Mouse (Mus musculus): Measurements from ENCODE around the gene Actl9. TPM values are rescaled to one million over a fixed set of nuclear protein-coding genes. Genes with fewer than 3 reads are reported as not detected.

The Actl9 gene
- not detected in 2 replicates for polyA plus RNA-seq (2015; fragmentation: Nextera tagmentation; extraction: Ambion mirVana)

DNA sequence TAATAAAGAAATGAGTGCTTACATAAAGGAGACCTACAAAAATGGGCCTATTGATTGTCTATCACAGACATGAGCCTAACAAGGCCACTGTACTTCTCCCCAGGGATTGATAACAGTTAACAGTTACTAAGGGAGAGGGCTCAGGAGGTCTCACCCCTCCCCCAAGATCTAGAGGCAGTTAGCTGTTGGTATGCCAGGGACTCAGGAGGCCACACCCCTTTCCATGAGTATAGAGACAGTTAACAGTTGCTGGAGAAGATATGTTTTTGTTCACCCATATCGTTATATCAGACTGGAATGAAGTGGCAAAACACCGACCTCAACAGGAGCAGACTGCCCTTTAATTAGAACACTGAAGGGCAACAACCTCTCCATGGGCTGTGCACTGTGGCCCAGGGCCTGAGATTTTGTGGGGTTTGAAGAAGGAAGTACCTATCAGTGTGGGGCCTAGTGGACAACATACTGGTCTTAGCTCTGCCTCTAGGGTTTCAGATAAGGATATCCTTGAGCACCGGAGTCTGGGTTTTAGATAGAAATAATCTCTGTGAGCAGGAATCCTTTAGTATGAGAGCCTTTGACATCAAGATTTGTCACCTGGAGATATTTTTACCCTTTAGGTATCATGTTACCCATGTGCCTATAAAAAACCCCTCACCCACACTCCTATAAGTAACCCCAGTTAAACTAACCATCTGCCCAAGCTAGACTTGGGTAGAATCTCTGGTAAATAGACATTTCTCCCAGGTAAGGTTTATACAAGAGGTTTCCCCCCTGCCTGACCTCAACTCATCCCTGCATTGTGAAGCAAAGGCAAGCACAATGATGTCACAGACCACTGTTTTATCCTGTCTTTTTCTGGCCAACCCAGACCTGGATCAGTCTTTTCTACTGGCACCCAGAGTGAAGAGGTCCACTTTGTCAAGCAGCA is at the start of gene Actl9:
Actl9 (plus strand) TSS at position 878 of the 928 bp plus-strand sequence.
- H3K4me3 ChIP-seq = no peak within 1 kb of the TSS
- H3K4me2 ChIP-seq = no peak within 1 kb of the TSS
- H3K36me3 ChIP-seq (replicated peaks) = no peaks in the 10 kb centered on the region
- 88% methylated on average over 3 of the region's 3 CpGs for WGBS
- no peak within 1 kb of the TSS for H3K27ac ChIP-seq
- ATAC-seq (replicated peaks) = no peak
- H3K27me3 ChIP-seq (replicated peaks) = no peaks in the 10 kb centered on the region
- no peaks in the 10 kb centered on the region for H3K9me3 ChIP-seq
- H3K4me1 ChIP-seq = no peaks in the 10 kb centered on the region
- no peak within 1 kb of the TSS for H3K9ac ChIP-seq

DNA sequence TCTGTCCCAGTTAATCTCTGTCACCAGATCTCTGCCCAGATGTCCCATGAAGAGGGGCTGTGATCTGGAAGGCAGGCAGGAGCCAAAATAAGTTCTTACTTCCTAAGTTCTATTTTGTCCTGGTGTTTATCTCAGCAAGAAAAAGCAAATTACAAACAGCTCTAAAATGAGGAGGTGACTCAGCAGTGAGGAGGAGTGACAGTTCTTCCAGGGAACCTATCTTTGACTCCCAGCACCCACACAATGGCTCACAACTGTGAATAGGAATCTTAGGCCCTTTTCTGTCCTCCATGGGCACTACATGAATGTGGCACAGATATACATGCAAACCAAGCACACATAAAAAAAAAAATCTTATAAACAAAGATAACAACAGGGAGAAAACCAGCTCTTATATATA is 47.0 kb upstream of the Actl9 start:
- Histone ChIP-seq H3K4me3 (no peak overlapping the region), H3K9ac (no peak overlapping the region), H3K4me2 (no peak overlapping the region), H3K27ac (no peak overlapping the region), H3K27me3 (replicated peaks) (no peaks in the 10 kb centered on the region), H3K36me3 (replicated peaks) (peaks cover 41% of the 10 kb centered on the region), H3K9me3 (no peaks in the 10 kb centered on the region), H3K4me1 (no peaks in the 10 kb centered on the region)
- no peak for ATAC-seq (replicated peaks)

DNA sequence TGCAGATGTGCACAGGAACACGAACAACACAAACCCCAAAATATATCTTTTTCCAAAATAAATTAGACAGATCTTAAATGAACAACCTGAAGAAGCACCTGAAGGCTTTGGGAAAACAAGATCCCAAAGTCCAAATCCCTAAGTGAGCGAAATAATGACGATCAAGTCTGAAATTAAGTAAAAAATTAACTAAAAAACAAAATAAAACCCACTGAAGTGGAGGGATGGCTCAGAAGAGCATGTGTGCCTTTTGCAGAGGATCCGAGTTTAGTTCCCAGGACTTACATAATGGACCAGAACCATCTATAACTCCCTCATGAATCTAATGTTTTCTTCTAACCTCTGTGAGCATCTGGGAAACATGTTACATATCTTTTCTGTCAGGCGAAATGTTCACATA is 40.4 kb upstream of the Actl9 start:
- 95% methylated on average over 5 of the region's 5 CpGs for WGBS
- Histone ChIP-seq H3K4me1 (peaks cover 14% of the 10 kb centered on the region), H3K4me3 (no peak overlapping the region), H3K9ac (no peak overlapping the region), H3K9me3 (no peaks in the 10 kb centered on the region), H3K27me3 (replicated peaks) (no peaks in the 10 kb centered on the region), H3K27ac (no peak overlapping the region), H3K4me2 (no peak overlapping the region), H3K36me3 (replicated peaks) (no peaks in the 10 kb centered on the region)
- no peak for ATAC-seq (replicated peaks)

DNA sequence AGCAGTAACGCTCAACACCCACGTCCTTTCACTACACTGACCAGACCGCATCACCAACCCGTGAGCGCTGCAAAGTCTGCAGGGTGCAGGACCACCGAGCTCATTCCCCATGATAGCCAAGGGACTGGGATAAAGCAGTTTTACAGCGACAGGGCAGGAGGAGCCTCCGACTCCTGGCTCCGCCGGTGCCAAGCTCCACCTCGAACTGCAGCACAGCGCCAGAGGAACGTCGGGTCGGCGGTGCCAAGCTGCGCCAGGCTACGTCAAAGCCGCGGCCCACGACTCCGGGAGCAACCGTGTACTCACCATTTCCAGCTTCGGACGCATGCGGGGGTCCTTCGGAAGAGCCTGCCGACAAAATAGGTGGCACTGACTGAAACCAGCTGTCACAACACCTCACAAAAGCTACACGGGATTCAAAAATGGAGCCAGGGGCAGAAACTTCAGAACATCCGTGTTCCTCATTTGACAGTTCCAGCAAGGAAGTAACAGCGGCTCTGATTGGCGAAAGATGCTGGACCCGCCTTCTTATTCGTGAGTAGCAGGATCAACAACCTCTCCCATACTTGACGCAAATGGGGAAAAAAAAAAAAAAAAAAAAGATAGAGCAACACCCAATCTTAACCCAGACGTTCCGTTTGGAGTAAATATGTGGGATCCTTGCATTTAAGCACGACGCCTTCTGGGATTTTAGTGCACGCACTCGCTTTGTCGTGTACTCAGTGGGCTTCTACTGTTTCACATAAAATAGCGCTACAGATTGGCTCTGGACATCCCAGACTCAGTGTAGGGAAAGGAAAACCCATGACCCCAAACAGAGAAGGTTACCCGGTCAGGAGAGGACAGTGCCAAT is 38.3 kb upstream of the Actl9 start, which contains the start of gene Zfp101:
Zfp101 (minus strand) TSS at position 460 of the 853 bp plus-strand sequence.
- H3K27me3 ChIP-seq (replicated peaks) = no peaks in the 10 kb centered on the region
- H3K4me3 ChIP-seq = peak within 1 kb of the TSS; percentile 73
- no peaks in the 10 kb centered on the region for H3K36me3 ChIP-seq (replicated peaks)
- peak; percentile 100 for ATAC-seq (replicated peaks)
- WGBS = 2% methylated on average over 44 of the region's 44 CpGs
- H3K27ac ChIP-seq = peak within 1 kb of the TSS; percentile 80
- H3K9ac ChIP-seq = peak within 1 kb of the TSS; percentile 56
- peaks cover 14% of the 10 kb centered on the region for H3K4me1 ChIP-seq
- no peaks in the 10 kb centered on the region for H3K9me3 ChIP-seq
- peak within 1 kb of the TSS; percentile 53 for H3K4me2 ChIP-seq

DNA sequence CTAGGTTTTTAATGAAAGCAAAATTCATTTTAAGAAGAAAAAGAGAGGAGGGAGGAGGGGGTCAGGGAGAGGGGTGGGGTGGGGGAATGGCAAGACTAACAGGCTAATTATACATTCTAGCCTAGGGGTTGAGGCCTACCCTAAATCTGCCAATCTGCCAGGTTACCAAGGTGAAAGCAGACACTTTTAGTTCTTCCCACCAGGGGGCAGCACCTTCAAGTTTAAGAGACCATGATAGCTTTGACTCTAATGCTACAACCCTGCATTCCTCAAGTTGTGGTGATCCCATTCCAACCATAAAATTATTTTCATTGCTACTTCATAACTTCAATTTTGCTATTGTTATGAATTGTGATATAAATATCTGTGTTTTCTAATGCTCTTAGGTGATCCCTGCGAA is 6.5 kb downstream of the Actl9 start:
- Histone ChIP-seq H3K9me3 (no peaks in the 10 kb centered on the region), H3K27ac (no peak overlapping the region), H3K9ac (no peak overlapping the region), H3K4me1 (no peaks in the 10 kb centered on the region), H3K4me2 (no peak overlapping the region), H3K4me3 (no peak overlapping the region), H3K36me3 (replicated peaks) (no peaks in the 10 kb centered on the region), H3K27me3 (replicated peaks) (no peaks in the 10 kb centered on the region)
- ATAC-seq (replicated peaks) = no peak
- 70% methylated on average over 1 of the region's 1 CpGs for WGBS

DNA sequence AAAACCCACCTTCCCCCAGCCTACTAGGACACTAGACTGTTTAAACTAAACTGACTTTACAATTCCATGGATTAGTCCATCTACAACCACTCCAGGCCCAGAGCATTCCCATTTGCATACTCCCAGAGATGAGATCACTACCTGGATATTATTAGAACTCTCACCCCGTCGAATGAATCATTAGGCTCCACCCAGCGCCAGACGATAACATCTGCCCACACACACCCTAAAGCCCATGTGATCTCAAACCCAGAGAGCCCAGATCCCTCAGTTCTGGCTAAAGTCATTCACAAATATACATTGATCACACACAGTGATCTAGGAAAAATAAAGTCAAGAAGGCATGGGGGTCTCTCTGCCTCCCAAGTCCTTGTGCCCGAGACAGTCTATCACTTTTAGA is 7.2 kb downstream of the Actl9 start:
- WGBS = 83% methylated on average over 5 of the region's 5 CpGs
- Histone ChIP-seq H3K4me3 (no peak overlapping the region), H3K27ac (no peak overlapping the region), H3K27me3 (replicated peaks) (no peaks in the 10 kb centered on the region), H3K36me3 (replicated peaks) (no peaks in the 10 kb centered on the region), H3K9me3 (no peaks in the 10 kb centered on the region), H3K4me2 (no peak overlapping the region), H3K4me1 (no peaks in the 10 kb centered on the region), H3K9ac (no peak overlapping the region)
- ATAC-seq (replicated peaks) = no peak

DNA sequence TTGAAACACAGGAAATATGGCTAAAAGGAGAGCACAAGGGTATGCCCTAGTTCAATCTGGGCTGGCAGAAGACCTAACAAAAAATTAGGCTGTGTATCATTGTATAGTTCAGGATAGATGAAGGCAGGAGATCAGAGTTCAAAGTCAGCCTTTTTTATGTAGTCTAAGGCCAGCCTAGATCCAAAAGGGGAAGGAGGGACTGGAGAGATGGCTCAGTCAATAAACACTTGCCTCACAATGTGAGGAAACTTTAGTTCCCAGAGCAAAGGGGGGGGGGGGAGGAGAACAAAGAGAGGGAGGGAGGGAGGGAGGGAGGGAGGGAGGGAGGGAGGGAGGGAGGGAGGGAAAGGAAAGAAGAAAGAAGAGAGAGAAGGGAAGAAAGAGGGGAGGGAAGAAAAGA is 8.5 kb downstream of the Actl9 start:
- no peaks in the 10 kb centered on the region for H3K27me3 ChIP-seq (replicated peaks)
- H3K4me2 ChIP-seq = no peak overlapping the region
- no peak overlapping the region for H3K9ac ChIP-seq
- H3K4me3 ChIP-seq = no peak overlapping the region
- no peak for ATAC-seq (replicated peaks)
- H3K36me3 ChIP-seq (replicated peaks) = no peaks in the 10 kb centered on the region
- H3K27ac ChIP-seq = no peak overlapping the region
- H3K4me1 ChIP-seq = no peaks in the 10 kb centered on the region
- H3K9me3 ChIP-seq = no peaks in the 10 kb centered on the region

DNA sequence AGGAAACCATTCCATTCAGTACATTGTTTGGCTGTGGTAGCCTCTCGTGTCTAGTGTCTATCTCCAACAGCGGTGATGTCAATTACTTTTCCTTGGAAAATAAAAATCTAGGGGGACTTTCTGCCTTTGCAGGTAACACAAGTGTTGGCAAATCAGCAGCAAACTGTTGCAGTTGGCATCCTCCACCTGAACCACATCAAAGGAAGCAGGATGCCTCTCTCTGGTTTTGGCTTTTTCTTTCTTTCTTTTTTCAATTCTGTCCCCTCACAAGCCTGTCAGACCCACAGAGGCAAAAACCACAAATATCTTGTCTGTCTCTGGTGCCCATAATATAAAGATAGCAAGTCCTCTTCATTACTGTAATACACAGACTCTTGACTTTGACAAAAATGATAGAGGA is 23.9 kb downstream of the Actl9 start:
- H3K36me3 ChIP-seq (replicated peaks) = no peaks in the 10 kb centered on the region
- no peaks in the 10 kb centered on the region for H3K9me3 ChIP-seq
- H3K9ac ChIP-seq = no peak overlapping the region
- no peak overlapping the region for H3K4me3 ChIP-seq
- WGBS = 86% methylated on average over 2 of the region's 2 CpGs
- no peak for ATAC-seq (replicated peaks)
- no peak overlapping the region for H3K4me2 ChIP-seq
- H3K27ac ChIP-seq = no peak overlapping the region
- no peaks in the 10 kb centered on the region for H3K27me3 ChIP-seq (replicated peaks)
- H3K4me1 ChIP-seq = no peaks in the 10 kb centered on the region

DNA sequence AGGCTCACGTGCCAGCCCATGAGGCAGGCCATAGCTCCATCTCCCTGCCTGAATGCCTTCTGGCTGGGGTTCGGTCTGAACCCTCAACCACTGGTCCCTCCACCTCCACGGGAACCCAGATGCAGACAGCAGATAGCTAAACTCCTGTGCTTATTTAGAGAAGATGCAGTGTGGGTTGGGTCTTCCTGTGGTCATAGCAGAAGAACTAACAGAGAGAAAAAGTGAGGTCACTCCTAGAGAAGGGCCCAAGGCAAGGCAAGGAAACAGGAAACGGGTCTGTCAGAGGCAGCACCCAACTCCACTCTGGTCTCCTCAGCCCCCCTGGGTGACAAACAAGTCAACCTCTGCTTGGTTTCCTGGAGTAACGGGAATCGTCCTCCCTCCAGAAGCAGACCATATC is 38.5 kb downstream of the Actl9 start:
- Histone ChIP-seq H3K27me3 (replicated peaks) (no peaks in the 10 kb centered on the region), H3K4me1 (no peaks in the 10 kb centered on the region), H3K4me3 (no peak overlapping the region), H3K9me3 (no peaks in the 10 kb centered on the region), H3K4me2 (no peak overlapping the region), H3K27ac (no peak overlapping the region), H3K9ac (no peak overlapping the region), H3K36me3 (replicated peaks) (no peaks in the 10 kb centered on the region)
- no peak for ATAC-seq (replicated peaks)
- WGBS = 70% methylated on average over 6 of the region's 6 CpGs

Other genes with a start within 250 kb of the Actl9 start
- gene Olfr239, start 241.6 kb upstream of the Actl9 start, polyA plus RNA-seq (2015; fragmentation: Nextera tagmentation; extraction: Ambion mirVana) = 0.12 TPM in 1 of 2 replicates, not detected in the other
- gene Olfr1564, start 211.2 kb upstream of the Actl9 start, polyA plus RNA-seq (2015; fragmentation: Nextera tagmentation; extraction: Ambion mirVana) = not detected in 2 replicates
- gene Zfp955a, start 177.8 kb upstream of the Actl9 start, polyA plus RNA-seq (2015; fragmentation: Nextera tagmentation; extraction: Ambion mirVana) = 25.7 and 28.0 TPM in 2 replicates
- 0.04 TPM in 2 replicates for gene Olfr63, start 168.2 kb upstream of the Actl9 start, polyA plus RNA-seq (2015; fragmentation: Nextera tagmentation; extraction: Ambion mirVana)
- 21.5 TPM in 2 replicates for gene Zfp955b, start 143.4 kb upstream of the Actl9 start, polyA plus RNA-seq (2015; fragmentation: Nextera tagmentation; extraction: Ambion mirVana)
- 14.9 and 16.1 TPM in 2 replicates for gene Zfp81, start 74.0 kb upstream of the Actl9 start, polyA plus RNA-seq (2015; fragmentation: Nextera tagmentation; extraction: Ambion mirVana)
- 12.2 and 13.5 TPM in 2 replicates for gene Zfp101, start 38.3 kb upstream of the Actl9 start, polyA plus RNA-seq (2015; fragmentation: Nextera tagmentation; extraction: Ambion mirVana)
- 67.7 and 69.7 TPM in 2 replicates for gene Adamts10, start 91.3 kb downstream of the Actl9 start, polyA plus RNA-seq (2015; fragmentation: Nextera tagmentation; extraction: Ambion mirVana)
- gene Myo1f, start 122.8 kb downstream of the Actl9 start, polyA plus RNA-seq (2015; fragmentation: Nextera tagmentation; extraction: Ambion mirVana) = 1.5 and 1.9 TPM in 2 replicates
- 79.7 and 80.6 TPM in 2 replicates for gene Zfp414, start 196.2 kb downstream of the Actl9 start, polyA plus RNA-seq (2015; fragmentation: Nextera tagmentation; extraction: Ambion mirVana)
- gene Pram1, start 205.2 kb downstream of the Actl9 start, polyA plus RNA-seq (2015; fragmentation: Nextera tagmentation; extraction: Ambion mirVana) = 0.59 and 0.83 TPM in 2 replicates